29 mouse cellular contexts compared by ENCODE assay signal in the genomic region with DNA sequence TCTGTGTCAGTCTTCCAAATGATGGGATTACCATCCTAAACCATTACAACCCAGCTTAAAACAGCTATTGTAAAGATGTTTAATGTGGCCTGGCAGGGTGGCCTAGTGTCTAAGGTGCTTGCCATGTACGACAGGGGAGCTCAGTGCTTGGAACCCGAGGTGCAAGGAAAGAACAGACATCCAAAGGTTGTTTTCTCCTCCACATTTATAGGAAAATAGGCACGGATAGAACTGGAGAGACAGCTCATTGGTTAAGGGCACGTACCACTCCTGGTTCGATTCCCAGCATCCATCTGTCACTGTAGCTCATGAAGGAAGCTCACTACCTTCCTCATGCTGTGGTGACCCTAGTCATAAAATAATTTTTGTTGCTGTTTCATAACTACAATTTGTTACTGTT.
"Had no signal": no experiment of that assay in that cellular context is flagged by ENCODE, and none has a peak within 500 bp of the region (broad histone marks: within the 10 kb centered on the region; RNA-seq: fewer than 3 reads in every experiment).

No protein-coding gene starts in this region.

- H3K9me3 ChIP-seq: heart, embryonic 12.5 days; heart, embryonic 13.5 days; heart, embryonic 15.5 days; hindbrain, embryonic 10.5 days; hindbrain, embryonic 12.5 days; hindbrain, embryonic 13.5 days; hindbrain, embryonic 15.5 days; intestine, embryonic 15.5 days; kidney, embryonic 15.5 days had no signal

- H3K36me3 ChIP-seq: heart, embryonic 12.5 days; heart, embryonic 15.5 days; hindbrain, embryonic 13.5 days; hindbrain, embryonic 15.5 days; intestine, embryonic 15.5 days had no signal

- H3K27me3 ChIP-seq: heart, embryonic 12.5 days; heart, embryonic 13.5 days; heart, embryonic 15.5 days; hindbrain, embryonic 12.5 days; hindbrain, embryonic 13.5 days; hindbrain, embryonic 15.5 days; intestine, embryonic 15.5 days; kidney, embryonic 15.5 days had no signal

- DNase-seq: heart, postnatal 10 days; heart, postnatal 14 days; heart, postnatal 36 days; heart, postnatal 4 days; kidney, adult 11 months; kidney, adult 18-20 months; kidney, adult 2 months; kidney, adult 8-10 months; kidney, adult 9 months; kidney, postnatal 10 days; kidney, postnatal 14 days; kidney, postnatal 25 days; kidney, postnatal 36 days; kidney, postnatal 4 days; layer of hippocampus, adult 9-11 months; layer of hippocampus, postnatal 36 days had no signal

- H3K27ac ChIP-seq: heart, embryonic 13.5 days; heart, embryonic 15.5 days; hindbrain, embryonic 10.5 days; hindbrain, embryonic 12.5 days; hindbrain, embryonic 13.5 days; hindbrain, embryonic 14.5 days; hindbrain, embryonic 15.5 days; hindbrain, postnatal 0 days; intestine, embryonic 15.5 days; kidney, embryonic 15.5 days; kidney, postnatal 0 days had no signal

- H3K4me3 ChIP-seq: heart, embryonic 12.5 days; heart, embryonic 13.5 days; heart, embryonic 15.5 days; hindbrain, embryonic 10.5 days; hindbrain, embryonic 12.5 days; hindbrain, embryonic 13.5 days; hindbrain, embryonic 15.5 days; intestine, embryonic 15.5 days; kidney, embryonic 15.5 days; left cerebral cortex, adult 2 months had no signal
